Mouse (Mus musculus): Measurements from ENCODE around the gene Cox19.
"Not testable (repeated sequence)": the region's sequence is repeated elsewhere in the genome, so short reads cannot be mapped to it uniquely, and the experiment has no call there.

Cox19 gene

DNA sequence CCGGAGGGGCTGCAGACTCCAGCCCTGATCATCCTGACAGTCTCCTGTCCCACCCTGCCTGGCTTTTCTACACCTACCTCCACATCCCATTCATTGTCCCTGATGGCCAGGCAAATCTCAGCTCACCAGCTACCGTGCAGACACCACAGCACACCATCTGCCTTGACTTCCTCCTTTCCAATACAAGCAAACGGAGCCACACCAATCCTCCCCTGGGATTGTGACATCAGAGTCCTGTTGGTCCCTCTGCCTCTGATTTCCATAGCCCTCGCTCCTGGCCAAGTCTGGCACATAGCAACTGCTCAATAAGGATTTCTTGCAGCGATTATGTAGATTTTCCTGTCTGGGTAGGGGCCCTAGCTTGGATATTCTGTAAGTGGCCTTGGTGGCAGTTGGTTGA, at the start of gene Cox19:
TSS of gene Cox19 (minus strand) at position 285 of the 400 bp plus-strand sequence.
- DNase-seq (ENCODE audit: low spot score), result no peak

- no peak for DNase-seq (ENCODE audit: low spot score)
These were observed 48.8 kb upstream of the Cox19 start for GRCm38 (mm10) chr5:139399991-139400390.

GRCm38 (mm10) chr5:139398786-139399185, 47.6 kb upstream of the Cox19 start:
- no peak for DNase-seq (ENCODE audit: low spot score)

DNA sequence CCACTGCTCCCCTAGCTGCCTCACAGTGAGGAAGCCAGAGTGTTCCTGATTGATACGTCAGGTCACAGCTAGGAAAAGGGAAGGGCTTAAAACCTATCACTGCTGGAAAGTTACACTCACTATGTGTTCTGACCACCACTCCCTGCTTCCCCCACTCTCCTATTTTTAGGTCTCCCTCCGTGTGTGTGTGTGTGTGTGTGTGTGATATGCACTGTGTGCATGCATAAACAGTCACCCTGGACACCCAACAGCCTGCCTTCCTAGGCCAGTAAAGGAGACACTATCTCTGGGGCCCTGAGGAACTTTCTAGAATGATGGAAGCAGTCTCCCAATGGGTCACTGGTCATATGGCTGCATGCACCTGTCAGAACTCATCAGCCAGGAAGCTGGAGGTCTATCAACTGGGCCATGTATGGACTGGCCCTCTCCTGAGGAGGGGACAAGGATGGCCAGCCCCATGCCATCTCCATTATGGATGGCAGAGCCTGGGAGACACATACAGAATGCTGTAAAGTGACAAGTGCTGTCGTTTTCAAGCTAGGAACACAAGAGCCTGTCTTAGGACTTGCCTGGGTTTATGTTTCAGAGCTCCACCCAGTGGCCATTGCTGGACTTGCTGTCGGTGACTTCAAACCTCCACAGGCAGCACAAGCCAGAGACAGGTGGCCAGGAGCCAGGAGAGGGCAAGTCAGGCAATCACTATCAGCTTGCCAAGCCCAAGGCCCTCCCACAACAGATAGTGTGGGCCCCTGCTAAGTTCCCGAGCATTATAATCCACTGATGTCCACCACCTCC, 46.9 kb upstream of the Cox19 start:
- peak; percentile 96 for DNase-seq (ENCODE audit: low spot score)

DNA sequence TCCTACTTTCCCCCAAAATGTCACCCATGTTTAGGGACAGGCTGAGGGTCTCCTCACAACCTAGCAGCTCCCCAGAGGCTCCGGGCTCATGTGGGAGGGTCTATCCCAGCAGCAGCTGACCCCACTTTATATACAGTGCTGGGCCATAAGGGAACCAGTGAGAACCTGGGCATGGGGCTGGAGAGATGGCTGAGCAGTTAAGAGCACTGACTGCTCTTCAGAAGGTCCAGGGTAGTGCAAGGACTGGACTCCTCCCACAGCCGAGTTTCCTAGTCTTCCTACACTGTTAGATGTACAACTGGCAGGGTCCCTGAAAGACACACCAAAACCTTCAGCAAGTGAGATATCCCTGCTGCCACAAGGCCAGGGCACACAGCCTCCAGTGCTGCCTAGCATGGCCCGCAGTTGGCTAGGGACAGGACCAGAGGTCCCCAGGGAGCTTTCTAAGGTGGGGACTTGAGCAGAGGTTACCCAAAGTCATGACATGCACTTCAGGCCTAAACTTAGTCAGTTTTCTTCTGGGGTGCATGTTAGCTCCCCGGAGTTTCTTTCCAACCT, 46.2 kb upstream of the Cox19 start:
- DNase-seq (ENCODE audit: low spot score), result no peak

DNA sequence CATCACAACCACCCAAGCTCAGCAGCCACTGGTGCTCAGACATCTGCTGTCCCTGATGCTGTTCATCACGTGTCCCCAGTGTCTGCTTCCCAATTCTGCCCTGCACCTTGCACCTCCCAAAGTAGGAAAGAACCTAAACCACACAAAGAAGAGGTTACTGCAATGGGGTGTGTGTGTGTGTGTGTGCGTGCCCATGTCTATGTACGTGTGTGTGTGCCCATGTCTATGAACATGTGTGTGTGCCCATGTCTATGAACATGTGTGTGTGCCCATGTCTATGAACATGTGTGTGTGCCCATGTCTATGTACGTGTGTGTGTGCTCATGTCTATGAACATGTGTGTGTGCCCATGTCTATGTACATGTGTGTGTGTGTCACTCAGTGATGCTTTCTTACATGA, 44.3 kb upstream of the Cox19 start:
- DNase-seq (ENCODE audit: low spot score), result no peak

DNA sequence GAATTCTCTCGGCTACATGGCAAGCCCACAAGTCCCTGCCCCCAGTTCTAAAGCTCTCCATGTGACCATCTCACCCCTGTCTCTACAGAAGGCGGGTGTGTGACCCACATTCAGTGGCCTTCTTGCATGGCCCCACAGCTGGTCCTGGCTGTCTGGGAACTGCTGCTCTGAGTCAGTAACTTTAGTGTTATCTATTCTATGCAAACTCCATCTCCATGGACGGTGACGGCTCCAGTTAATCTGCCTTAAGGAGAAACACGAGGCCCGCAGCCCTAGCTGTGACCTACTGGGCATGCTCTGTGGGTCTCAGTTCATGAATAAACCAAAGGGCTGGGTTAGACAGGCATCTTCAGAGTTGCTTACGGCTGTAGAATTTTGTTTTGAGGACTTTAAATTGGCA, 43.2 kb upstream of the Cox19 start:
- DNase-seq (ENCODE audit: low spot score), result no peak

DNA sequence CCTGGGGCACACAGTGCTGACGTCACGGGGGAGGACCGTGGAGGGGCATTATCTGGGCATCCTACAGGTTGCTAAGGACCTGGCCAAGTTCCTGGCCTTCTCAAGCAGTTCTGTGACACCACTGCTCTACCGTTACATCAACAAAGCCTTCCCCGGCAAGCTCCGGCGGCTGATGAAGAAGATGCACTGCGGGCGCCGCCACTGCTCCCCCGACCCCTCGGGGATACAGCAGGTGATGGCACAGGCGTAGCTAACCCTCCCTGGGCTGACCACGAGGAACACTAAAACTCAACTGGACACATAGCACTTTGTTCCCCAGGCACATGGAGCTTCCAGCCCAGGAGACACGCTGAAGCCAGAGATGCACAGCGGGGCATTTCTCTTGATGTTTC, 42.0 kb upstream of the Cox19 start:
- DNase-seq (ENCODE audit: low spot score), result no peak

DNA sequence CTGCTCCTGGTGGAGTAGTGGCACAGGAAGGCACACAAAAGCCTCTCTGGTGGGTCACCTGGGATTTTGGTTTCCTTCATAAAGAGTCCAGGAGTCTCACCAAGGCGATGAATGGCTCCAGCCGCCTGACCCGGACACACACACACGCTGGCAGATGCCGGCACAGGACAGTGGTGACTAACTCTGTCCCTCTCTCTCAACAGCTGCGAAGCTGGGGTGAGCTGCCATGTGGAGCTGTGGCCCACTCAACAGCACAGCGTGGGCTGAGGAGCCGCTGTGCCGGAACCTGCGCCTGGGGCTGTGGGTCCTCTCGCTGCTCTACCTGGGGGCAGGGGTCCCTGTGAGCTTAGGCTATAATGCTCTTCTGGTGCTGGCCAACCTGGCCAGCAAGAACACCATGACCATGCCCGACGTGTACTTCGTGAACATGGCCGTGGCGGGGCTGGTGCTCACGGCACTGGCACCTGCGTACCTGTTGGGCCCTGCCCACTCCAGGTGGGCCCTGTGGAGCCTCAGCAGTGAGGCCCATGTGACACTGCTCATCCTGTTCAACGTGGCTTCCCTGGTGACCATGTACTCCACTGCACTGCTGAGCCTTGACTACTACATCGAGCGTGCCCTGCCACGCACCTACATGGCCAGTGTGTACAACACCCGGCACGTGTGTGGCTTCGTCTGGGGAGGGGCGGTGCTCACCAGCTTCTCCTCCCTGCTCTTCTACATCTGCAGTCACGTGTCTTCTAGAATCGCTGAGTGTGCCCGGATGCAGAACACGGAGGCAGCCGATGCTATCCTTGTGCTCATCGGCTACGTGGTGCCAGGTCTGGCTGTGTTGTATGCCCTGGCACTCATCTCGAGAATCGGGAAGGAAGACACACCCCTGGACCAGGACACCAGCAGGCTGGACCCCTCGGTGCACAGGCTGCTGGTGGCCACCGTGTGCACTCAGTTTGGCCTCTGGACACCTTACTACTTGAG, 41.3 kb upstream of the Cox19 start:
- DNase-seq (ENCODE audit: low spot score), result no peak

DNA sequence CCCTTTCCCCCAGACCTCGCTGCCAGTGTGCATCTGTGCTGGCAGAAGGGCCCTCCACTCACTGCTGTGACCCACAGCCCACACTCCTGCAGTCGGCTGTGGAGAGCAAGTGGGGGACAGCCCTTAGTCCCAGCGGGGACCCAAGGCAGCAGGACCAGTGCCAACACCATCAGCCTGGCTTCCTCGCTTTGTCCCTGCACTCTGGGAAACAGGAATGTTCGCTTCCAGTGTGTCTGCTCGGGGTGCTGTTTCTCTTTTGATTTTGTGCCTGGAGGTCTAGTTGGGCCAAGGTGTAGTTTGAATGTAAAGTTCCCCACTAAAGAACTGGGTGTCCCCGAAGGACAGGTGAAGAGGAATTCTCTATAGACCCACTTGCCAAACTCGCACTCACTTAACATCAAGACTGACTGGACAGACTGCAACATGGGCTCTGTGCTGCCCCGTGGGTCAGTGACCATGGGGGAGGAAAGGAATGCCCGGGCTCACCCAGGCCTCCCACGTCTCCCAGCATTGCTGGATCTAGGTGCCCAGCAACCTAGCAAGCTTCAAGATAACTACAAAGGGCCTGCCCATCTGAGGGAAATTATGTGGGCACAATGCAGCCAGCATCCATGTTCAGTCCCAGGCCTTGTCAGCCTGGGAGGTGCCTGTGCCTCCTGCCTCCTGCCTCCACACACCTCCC, 40.2 kb upstream of the Cox19 start:
- no peak for DNase-seq (ENCODE audit: low spot score)

DNA sequence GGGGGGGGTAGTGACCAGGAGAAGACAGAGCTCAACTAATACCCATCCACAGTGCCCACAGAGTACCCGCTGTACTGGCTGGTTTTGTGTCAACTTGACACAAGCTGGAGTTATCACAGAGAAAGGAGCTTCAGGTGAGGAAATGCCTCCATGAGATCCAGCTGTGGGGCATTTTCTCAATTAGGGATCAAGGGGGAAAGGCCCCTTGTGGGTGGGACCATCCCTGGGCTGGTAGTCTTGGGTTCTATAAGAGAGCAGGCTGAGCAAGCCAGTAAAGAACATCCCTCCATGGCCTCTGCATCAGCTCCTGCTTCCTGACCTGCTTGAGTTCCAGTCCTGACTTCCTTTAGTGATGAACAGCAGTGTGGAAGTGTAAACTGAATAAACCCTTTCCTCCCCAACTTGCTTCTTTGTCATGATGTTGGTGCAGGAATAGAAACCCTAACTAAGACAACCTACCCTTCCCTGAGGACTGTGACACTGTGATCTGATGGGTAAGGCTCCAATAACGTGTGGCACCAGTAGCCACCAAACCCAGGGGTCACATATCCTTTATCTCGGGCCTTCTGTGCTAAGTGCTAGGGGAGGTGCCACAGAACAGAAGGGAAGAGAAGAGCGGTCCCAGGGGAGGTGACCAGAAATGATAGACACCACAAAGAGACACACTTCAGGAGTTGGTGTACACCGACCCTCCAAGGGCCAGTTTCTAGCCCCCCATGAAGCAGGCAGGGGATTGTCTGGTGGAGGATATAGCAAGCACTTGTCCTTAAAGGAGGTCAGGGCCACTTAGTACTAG, 39.3 kb upstream of the Cox19 start:
- DNase-seq (ENCODE audit: low spot score), result not testable (repeated sequence)

DNA sequence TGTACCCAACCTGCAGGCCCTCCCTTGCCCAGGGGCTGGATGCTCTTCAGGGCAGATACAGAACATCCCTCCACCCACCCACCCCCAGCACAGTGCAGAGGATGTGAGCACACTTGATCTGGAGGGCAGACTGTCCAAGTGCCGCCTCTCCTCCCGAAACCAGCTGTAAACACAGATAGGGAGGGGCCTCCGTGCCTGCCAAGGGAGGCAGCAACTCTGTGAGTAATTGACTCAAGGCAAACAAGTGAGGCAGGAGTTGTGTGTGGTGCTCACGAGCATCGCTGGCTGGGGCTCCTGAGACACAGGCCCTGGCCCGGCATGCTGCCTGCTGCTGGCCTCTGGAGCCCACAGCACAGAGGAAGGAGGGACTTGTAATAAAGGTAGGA, 38.5 kb upstream of the Cox19 start:
- peak; percentile 59 for DNase-seq (ENCODE audit: low spot score)

- DNase-seq (ENCODE audit: low spot score), result peak; percentile 57
These were observed 37.8 kb upstream of the Cox19 start for GRCm38 (mm10) chr5:139388694-139389675.

- no peak for DNase-seq (ENCODE audit: low spot score)
These were observed 37.0 kb upstream of the Cox19 start for GRCm38 (mm10) chr5:139388195-139388570.

- DNase-seq (ENCODE audit: low spot score), result no peak
These were observed 36.3 kb upstream of the Cox19 start for GRCm38 (mm10) chr5:139387329-139388194.

DNA sequence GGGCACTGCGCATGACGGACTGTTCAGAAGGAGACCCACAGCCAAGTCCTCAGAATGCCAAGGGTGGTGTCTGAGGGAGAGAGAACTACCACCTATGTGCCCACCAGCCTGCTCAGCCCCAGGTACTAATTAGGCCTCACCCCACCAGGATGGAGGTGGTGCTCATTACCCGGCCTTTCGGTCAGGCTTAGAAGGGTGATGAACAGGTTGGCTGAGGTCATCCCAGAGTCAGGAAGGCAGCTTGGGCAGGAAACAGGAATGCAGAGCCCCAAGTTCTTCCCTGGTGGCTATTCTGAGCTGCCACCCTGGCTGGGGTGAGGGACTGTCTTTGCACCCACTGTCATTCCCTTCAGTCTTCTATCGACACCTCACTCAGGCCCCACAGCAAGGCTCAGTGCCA, 34.8 kb upstream of the Cox19 start:
- DNase-seq (ENCODE audit: low spot score), result no peak

DNA sequence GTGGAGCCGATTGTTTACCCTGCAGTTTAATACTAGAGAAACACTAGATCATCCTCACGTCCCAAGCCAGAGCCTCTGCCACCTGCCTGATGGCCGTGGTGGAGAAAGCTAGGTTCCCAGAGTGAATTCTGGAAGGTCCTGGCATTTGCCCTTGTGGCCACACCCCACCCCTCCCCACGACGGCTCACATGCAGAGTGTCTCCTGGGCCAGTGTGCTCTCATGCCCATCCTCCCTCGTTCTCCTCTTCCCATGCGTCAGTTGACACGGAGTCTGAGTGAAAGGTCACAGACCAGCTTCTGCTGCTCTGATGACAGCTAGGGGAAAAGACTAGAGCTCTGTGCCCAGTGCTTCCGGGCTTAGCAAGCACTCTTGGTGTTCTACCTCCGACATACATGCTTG, 33.3 kb upstream of the Cox19 start:
- DNase-seq (ENCODE audit: low spot score), result no peak

- DNase-seq (ENCODE audit: low spot score), result no peak
These were observed 32.0 kb upstream of the Cox19 start for GRCm38 (mm10) chr5:139383234-139383633.

- DNase-seq (ENCODE audit: low spot score), result no peak
These were observed 31.5 kb upstream of the Cox19 start for GRCm38 (mm10) chr5:139382760-139383159.

Measured in layer of hippocampus, adult 11-12 months (tissue).